ENCODE assay signal across 10 mouse cellular contexts in the genomic region with DNA sequence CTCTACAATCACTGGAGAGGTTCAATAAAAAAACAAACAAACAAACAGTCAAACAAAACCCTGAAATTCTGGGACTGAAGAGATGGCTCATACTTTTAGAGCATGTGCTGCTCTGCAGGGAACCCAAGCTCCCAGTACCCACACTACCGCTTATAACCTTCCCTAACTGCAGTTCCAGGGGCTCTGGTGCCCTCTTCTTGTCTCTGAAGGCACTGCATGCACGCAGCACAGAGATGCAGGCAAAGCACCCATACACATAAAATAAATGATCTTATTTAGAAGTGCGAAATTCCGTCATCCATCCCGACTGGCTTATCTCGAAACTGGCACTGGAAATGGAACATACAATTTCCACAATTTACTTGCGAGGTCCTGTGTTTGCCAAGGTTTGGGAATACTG.
A peak's percentile ranks its signal among the peaks of the same experiment; 100 is the strongest.
DNase-seq lines count a peak whose midpoint lies in the region; ATAC-seq and TF ChIP-seq lines count a peak whose summit lies in the region.
"Had no signal": no experiment of that assay in that cellular context is flagged by ENCODE, and none has a peak within 500 bp of the region (broad histone marks: within the 10 kb centered on the region; RNA-seq: fewer than 3 reads in every experiment).

No protein-coding gene starts in this region.

- no peak overlapping the region for H3K4me2 ChIP-seq in hindbrain, postnatal 0 days (ENCODE audit: low read depth, low read length)
- H3K4me2 ChIP-seq in hindbrain, embryonic 16.5 days (ENCODE audit: low read length), result no peak overlapping the region

- peak; percentile 45 for TF ChIP-seq CTCF in hindbrain, postnatal 0 days (IDR thresholded peaks at IDR 0.05; ENCODE audit: low read depth)

- no peaks in the 10 kb centered on the region for H3K9me3 ChIP-seq in hindbrain, postnatal 0 days (ENCODE audit: low read length)
- H3K9me3 ChIP-seq in hindbrain, embryonic 16.5 days (ENCODE audit: control insufficient read depth, low read length), result no peaks in the 10 kb centered on the region

- 67% methylated on average over 7 of the region's 7 CpGs for WGBS in hindbrain, postnatal 0 days
- 64% methylated on average over 7 of the region's 7 CpGs for WGBS in hindbrain, embryonic 16.5 days

- no peaks in the 10 kb centered on the region for H3K4me1 ChIP-seq in hindbrain, postnatal 0 days (ENCODE audit: insufficient read depth, low read length)
- peaks cover 5% of the 10 kb centered on the region for H3K4me1 ChIP-seq in hindbrain, embryonic 16.5 days (ENCODE audit: control insufficient read depth, insufficient read depth, low read depth, low read length)

- no peaks in the 10 kb centered on the region for H3K27me3 ChIP-seq in hindbrain, postnatal 0 days (ENCODE audit: insufficient read depth, low read length)
- no peaks in the 10 kb centered on the region for H3K27me3 ChIP-seq in hindbrain, embryonic 16.5 days (replicated peaks; ENCODE audit: control insufficient read depth, insufficient read depth, low read length)

- H3K4me3 ChIP-seq in hindbrain, postnatal 0 days (ENCODE audit: low read length), result no peak overlapping the region
- H3K4me3 ChIP-seq in hindbrain, embryonic 16.5 days (ENCODE audit: low read length), result no peak overlapping the region

- no peak for DNase-seq in hindbrain, postnatal 0 days (ENCODE audit: low spot score)
- DNase-seq in B cell, adult 2 months, result peak; percentile 7 to 19
- DNase-seq in ZHBTc4 (ENCODE audit: low read depth, low spot score), result peak; percentile 60
- peak; percentile 14 for DNase-seq in lung, postnatal 25 days (ENCODE audit: low spot score)
- DNase-seq in urinary bladder, postnatal 36 days (ENCODE audit: low spot score in 2 of 2), result no peak
- no peak for DNase-seq in layer of hippocampus, postnatal 10 days (ENCODE audit: low spot score in 2 of 2)
- no peak for DNase-seq in gastrocnemius, adult 18-20 months (ENCODE audit: low spot score)
- DNase-seq: right cerebral cortex, adult 18-20 months had no signal

- no peak overlapping the region for H3K9ac ChIP-seq in hindbrain, postnatal 0 days (replicated peaks; ENCODE audit: low read length)
- no peak overlapping the region for H3K9ac ChIP-seq in hindbrain, embryonic 16.5 days (ENCODE audit: low read depth, low read length)

- no peak overlapping the region for H3K27ac ChIP-seq in hindbrain, postnatal 0 days
- no peak overlapping the region for H3K27ac ChIP-seq in hindbrain, embryonic 16.5 days (ENCODE audit: low read depth, low read length)
- H3K27ac ChIP-seq: macrophage had no signal

- no peak for ATAC-seq in hindbrain, postnatal 0 days
- ATAC-seq in hindbrain, embryonic 16.5 days, result no peak

- no peaks in the 10 kb centered on the region for H3K36me3 ChIP-seq in hindbrain, postnatal 0 days (ENCODE audit: insufficient read depth, low read length)
- no peaks in the 10 kb centered on the region for H3K36me3 ChIP-seq in hindbrain, embryonic 16.5 days (ENCODE audit: control insufficient read depth, insufficient read depth, low read length)

Comparison
In these comparisons a context has a peak if more than half of its experiments do, and no peak if none do; other contexts are left out.
1. DNase-seq: peak in B cell, adult 2 months (2 of 2), ZHBTc4 (single experiment) and lung, postnatal 25 days (single experiment); none in hindbrain, postnatal 0 days (single experiment), urinary bladder, postnatal 36 days (0 of 2), layer of hippocampus, postnatal 10 days (0 of 2) and gastrocnemius, adult 18-20 months (single experiment).